Mouse (Mus musculus) neural tube, embryonic 11.5 days (tissue): ENCODE results near the gene Brwd1. TPM values are rescaled to one million over a fixed set of nuclear protein-coding genes. Genes with fewer than 3 reads are reported as not detected.
A peak's percentile ranks its signal among the peaks of the same experiment; 100 is the strongest.
"Not testable (repeated sequence)": the region's sequence is repeated elsewhere in the genome, so short reads cannot be mapped to it uniquely, and the experiment has no call there.

ENCODE experiments used
- ATAC-seq: fragments of 200-750 bp; cut with Nextera tagmentation; 2 replicates; pipeline ENCODE4 v1.8.0; 2017; ENCODE audit warnings: moderate number of reproducible peaks, mild to moderate bottlenecking, moderate TSS enrichment, moderate library complexity; ENCODE audit not compliant: insufficient read depth, low FRiP score, low TSS enrichment
- DNase-seq: peaks from one replicate; pipeline ENCODE4 v3.0.0-alpha.2; 2015; ENCODE audit warnings: low spot score
- H3K27ac ChIP-seq: fragments of 300-500 bp; sonication (generic); 2 replicates; pipeline ENCODE4 v1.5.1; 2014; ENCODE audit warnings: low read depth, mild to moderate bottlenecking, low read length
- H3K27me3 ChIP-seq: fragments of 300-500 bp; sonication (generic); 2 replicates; pipeline ENCODE4 v1.6.1; 2014; ENCODE audit warnings: mild to moderate bottlenecking, low read length, mixed read lengths; ENCODE audit not compliant: control insufficient read depth, insufficient read depth
- H3K36me3 ChIP-seq: fragments of 300-500 bp; sonication (generic); 2 replicates; pipeline ENCODE4 v1.6.1; 2014; ENCODE audit warnings: mild to moderate bottlenecking, low read length, moderate library complexity, mixed read lengths; ENCODE audit not compliant: control insufficient read depth, insufficient read depth
- H3K4me1 ChIP-seq: fragments of 300-500 bp; sonication (generic); 2 replicates; pipeline ENCODE4 v1.6.1; 2014; ENCODE audit warnings: low read length, mixed read lengths; ENCODE audit not compliant: control insufficient read depth, insufficient read depth
- H3K4me2 ChIP-seq: fragments of 300-500 bp; sonication (generic); 2 replicates; pipeline ENCODE4 v1.6.1; 2014; ENCODE audit warnings: low read depth, mild to moderate bottlenecking, moderate library complexity
- H3K4me3 ChIP-seq: fragments of 300-500 bp; sonication (generic); 2 replicates; pipeline ENCODE4 v1.5.1; 2014; ENCODE audit warnings: low read depth, low read length
- H3K9ac ChIP-seq: fragments of 300-500 bp; sonication (generic); 2 replicates; pipeline ENCODE4 v1.6.1; 2014; ENCODE audit warnings: mild to moderate bottlenecking, low read length
- H3K9me3 ChIP-seq: fragments of 300-500 bp; sonication (generic); 2 replicates; pipeline ENCODE4 v1.6.1; 2016; ENCODE audit warnings: low read length; ENCODE audit not compliant: control insufficient read depth
- WGBS: fragments of 180-500 bp; shearing (Covaris S2); extraction: QIAGEN DNeasy Blood & Tissue Kit; methylation state at CpG from one replicate; pipeline ENCODE4 v1.1.7; 2014; 5-methylcytosine and 5-hydroxymethylcytosine counted together
- polyA plus RNA-seq: library from polyadenylated mRNA; unstranded; fragments of >200 nt; fragmentation: Nextera tagmentation; extraction: Ambion mirVana; gene quantifications from 2 replicates; pipeline ENCODE4 v1.2.1, GENCODE M21; 2014

The Brwd1 gene
- polyA plus RNA-seq, 1 experiment from 2014 or later: 223 TPM

DNA sequence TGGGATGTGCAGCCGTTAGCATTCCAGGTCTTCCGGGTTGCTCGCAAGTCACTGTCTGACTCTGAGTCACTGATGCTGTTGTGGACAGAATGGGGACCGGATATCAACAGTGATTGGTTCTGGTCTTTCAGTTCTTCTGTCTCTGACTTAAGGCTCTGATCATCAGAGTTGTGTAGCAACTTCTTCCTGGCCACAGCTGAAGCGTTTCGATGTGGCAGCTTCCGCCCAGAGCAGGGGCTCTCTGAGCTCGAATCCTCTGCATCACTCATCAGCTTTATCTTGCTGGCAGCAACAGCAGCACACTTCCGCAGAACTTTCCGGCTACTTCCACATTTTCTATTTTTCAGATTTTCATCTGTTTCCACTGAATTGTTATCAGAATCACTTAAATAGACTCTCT, 73.2 kb downstream of the Brwd1 start:
- H3K9me3 ChIP-seq, H3K4me3 ChIP-seq, H3K27ac ChIP-seq, H3K27me3 ChIP-seq, DNase-seq, H3K4me1 ChIP-seq, H3K4me2 ChIP-seq, ATAC-seq, H3K9ac ChIP-seq, H3K36me3 ChIP-seq: not testable (repeated sequence)
- no CpG with 5 or more reads among the region's 10 CpGs for WGBS

- not testable (repeated sequence) for H3K27ac ChIP-seq, H3K27me3 ChIP-seq, H3K4me1 ChIP-seq, H3K4me2 ChIP-seq, DNase-seq, H3K4me3 ChIP-seq, H3K9me3 ChIP-seq, ATAC-seq, H3K9ac ChIP-seq
- no CpG with 5 or more reads among the region's 10 CpGs for WGBS
- H3K36me3 ChIP-seq: peaks cover 14% of the 10 kb centered on the region
Observed at GRCm38 (mm10) chr16:96004278-96004677, 78.0 kb downstream of the Brwd1 start.

DNA sequence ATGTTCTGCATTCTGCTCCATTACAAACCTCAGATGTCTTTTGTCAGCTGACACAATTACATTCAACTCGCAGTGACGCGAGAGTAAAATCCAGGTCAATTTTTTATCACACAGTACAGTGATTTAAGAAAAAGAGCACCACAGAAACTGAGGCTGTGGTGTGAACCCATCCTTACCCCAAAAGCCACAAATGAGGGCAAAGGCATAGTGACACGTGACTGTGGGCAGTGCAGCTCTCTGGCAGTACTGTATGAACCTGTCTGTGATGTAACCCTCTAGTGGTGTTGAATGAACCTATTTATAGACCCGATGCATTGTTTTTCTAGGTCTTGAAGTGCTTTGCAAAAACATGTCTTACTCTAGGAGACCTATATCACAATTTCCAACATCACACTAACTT, 83.0 kb downstream of the Brwd1 start:
- Histone ChIP-seq H3K27ac (no peak overlapping the region), H3K27me3 (no peaks in the 10 kb centered on the region), H3K9ac (no peak overlapping the region), H3K9me3 (no peaks in the 10 kb centered on the region), H3K4me2 (no peak overlapping the region), H3K4me1 (no peaks in the 10 kb centered on the region), H3K4me3 (no peak overlapping the region), H3K36me3 (peaks cover 15% of the 10 kb centered on the region)
- ATAC-seq: no peak
- 95% methylated on average over 5 of the region's 5 CpGs for WGBS
- DNase-seq: no peak

GRCm38 (mm10) chr16:95996156-95996555, 86.2 kb downstream of the Brwd1 start:
- H3K4me1 ChIP-seq: no peaks in the 10 kb centered on the region
- no peaks in the 10 kb centered on the region for H3K9me3 ChIP-seq
- ATAC-seq (no peak), DNase-seq (no peak)
- WGBS: 89% methylated on average over 7 of the region's 7 CpGs
- H3K36me3 ChIP-seq: peaks cover 7% of the 10 kb centered on the region
- no peak overlapping the region for H3K4me3 ChIP-seq
- H3K27me3 ChIP-seq: no peaks in the 10 kb centered on the region
- H3K27ac ChIP-seq: no peak overlapping the region
- H3K9ac ChIP-seq: no peak overlapping the region
- no peak overlapping the region for H3K4me2 ChIP-seq

DNA sequence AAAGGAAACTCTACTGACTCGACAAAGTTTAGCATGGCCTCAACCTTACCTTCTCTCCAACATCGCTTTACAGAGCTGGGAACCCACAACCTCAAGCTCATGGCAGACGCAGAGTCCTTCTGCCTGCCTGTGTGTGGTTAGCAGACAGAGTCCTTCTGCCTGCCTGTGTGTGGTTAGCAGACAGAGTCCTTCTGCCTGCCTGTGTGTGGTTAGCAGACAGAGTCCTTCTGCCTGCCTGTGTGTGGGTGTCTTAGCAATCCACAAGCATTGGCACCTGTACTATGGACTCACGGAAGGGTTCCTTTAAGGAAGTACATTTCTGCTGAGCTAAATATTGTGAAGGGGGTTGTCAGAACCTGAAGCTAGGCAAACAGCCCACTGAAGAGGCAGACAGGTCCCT, 87.8 kb downstream of the Brwd1 start:
- H3K4me2 ChIP-seq, H3K36me3 ChIP-seq, H3K4me3 ChIP-seq, H3K4me1 ChIP-seq, H3K9ac ChIP-seq, DNase-seq, H3K9me3 ChIP-seq, H3K27me3 ChIP-seq, ATAC-seq, H3K27ac ChIP-seq: not testable (repeated sequence)
- WGBS: 94% methylated on average over 4 of the region's 4 CpGs

DNA sequence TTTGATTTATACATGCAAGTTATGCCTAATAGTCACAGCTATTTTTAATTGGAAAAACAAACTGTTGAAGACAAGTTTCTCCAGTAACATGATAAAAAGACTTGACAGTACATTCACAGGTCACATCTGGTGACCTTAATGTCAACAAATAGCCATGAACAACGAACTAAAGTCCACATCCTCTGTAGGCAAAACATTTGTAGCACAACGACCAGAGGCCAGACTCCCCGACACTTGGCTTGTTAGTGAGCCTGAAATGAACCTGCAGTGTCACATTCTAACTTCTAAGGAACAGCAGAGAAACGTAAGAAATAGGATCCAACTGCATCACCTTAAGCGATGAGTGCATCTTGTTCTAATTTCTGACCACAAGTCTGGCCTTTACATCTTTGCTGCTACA, 89.7 kb downstream of the Brwd1 start:
- ATAC-seq: no peak
- WGBS: 64% methylated on average over 5 of the region's 5 CpGs
- no peak overlapping the region for H3K4me3 ChIP-seq
- no peaks in the 10 kb centered on the region for H3K9me3 ChIP-seq
- H3K27ac ChIP-seq: no peak overlapping the region
- H3K4me1 ChIP-seq: peaks cover 6% of the 10 kb centered on the region; the same call in 1 of the 2 replicates
- no peaks in the 10 kb centered on the region for H3K27me3 ChIP-seq
- H3K36me3 ChIP-seq: no peaks in the 10 kb centered on the region
- no peak for DNase-seq
- H3K9ac ChIP-seq: no peak overlapping the region
- H3K4me2 ChIP-seq: no peak overlapping the region

DNA sequence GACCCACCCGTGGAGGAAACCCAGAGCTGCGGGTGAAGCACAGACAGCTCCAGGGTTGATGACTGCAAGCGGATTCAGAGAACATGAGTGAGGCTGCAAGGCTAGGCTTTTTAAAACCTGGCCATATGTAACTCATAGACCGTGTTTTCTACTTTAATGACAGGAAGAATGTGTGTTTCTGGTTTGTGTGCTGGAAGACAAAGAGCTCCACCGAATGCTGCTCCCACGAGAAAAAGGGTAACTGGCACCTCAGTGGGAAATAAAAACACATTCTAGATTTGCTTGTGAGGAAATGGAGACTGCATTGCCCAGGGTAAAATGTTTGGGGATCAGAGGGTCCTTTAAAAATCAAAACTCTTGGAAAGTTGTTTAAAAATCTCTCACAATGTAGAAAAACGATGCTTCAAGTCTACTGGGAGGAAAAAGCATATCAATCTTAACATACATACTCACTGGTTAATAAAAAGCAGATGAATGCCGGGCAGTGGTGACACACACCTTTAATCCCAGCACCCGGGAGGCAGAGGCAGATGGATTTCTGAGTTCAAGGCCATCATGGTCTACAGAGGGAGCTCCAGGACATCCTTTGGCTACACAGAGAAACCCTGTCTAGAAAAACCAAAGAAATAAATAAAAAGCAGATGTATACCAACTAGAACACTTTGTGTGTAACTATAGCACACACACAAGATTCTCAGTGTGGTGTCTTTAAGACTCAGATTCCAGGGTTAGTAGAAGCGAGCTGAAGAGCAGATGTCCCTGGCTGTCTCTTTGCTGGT, 91.0 kb downstream of the Brwd1 start:
- ATAC-seq (no peak), DNase-seq (peak; percentile 31)
- Histone ChIP-seq H3K9me3 (no peaks in the 10 kb centered on the region), H3K4me3 (peak overlapping the region; percentile 75), H3K27ac (peak overlapping the region; percentile 37), H3K4me2 (peak overlapping the region; percentile 42), H3K4me1 (peaks cover 6% of the 10 kb centered on the region; the same call in 1 of the 2 replicates), H3K9ac (peak overlapping the region; percentile 85), H3K36me3 (no peaks in the 10 kb centered on the region), H3K27me3 (no peaks in the 10 kb centered on the region)
- WGBS: 10% methylated on average over 10 of the region's 10 CpGs

DNA sequence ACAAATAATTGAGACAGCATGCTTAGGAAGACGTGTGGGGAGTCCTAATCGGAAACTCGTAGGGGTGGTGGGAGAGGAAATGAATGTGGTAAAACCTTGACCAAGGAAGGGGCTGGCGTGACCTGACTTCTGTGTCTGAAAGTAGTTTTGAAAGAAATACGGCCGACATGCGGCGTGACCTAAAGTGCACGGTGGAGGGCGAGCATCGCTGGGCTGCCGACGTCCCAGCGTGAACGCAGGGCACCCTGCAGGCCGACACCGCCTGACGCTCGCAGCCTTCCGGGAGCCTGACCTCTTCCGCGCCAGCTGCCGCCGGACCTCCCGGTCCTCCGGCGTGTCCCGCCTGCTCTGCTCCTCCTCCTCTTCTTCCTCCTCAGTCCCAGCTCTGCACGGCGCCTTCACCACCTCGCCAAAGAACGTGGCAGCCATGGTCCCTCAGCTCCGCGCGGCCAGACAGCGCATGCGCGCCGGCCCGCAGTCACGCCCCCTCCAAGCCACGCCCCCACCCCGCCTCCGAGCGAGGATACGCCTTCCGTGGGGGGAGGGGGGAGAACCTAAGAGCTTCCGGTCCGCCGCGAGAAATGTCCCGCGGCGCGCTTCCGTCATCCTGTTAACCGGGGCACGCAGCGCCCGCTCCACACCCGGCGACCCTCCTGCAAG, 91.7 kb downstream of the Brwd1 start, which contains the start of gene Psmg1:
Gene Psmg1, minus strand, starts transcription at position 499 of the 660 bp plus-strand sequence.
- H3K4me1 ChIP-seq: peaks cover 6% of the 10 kb centered on the region; the same call in 1 of the 2 replicates
- no peaks in the 10 kb centered on the region for H3K36me3 ChIP-seq
- peak within 1 kb of the TSS; percentile 37 for H3K27ac ChIP-seq
- no peaks in the 10 kb centered on the region for H3K9me3 ChIP-seq
- ATAC-seq (peak; percentile 93), DNase-seq (peak; percentile 97)
- H3K27me3 ChIP-seq: no peaks in the 10 kb centered on the region
- peak within 1 kb of the TSS; percentile 75 for H3K4me3 ChIP-seq
- peak within 1 kb of the TSS; percentile 85 for H3K9ac ChIP-seq
- WGBS: under 1% methylated on average over 57 of the region's 62 CpGs
- peak within 1 kb of the TSS; percentile 42 for H3K4me2 ChIP-seq
